Mouse (Mus musculus) thymus, postnatal 25 days (tissue): ENCODE data around the gene Tmem184b.

ENCODE experiments used
- DNase-seq: peaks from one replicate; pipeline ENCODE4 v3.0.0; 2022

The Tmem184b gene

GRCm38 (mm10) chr15:79402836-79403762 is at the start of gene Tmem184b:
TSS of gene Tmem184b (minus strand) at chr15:79403569.
- peak; percentile 91 for DNase-seq

- no peak for DNase-seq
Observed at GRCm38 (mm10) chr15:79448041-79448440, 44.7 kb upstream of the Tmem184b start.

GRCm38 (mm10) chr15:79445786-79446654 is 42.7 kb upstream of the Tmem184b start:
- DNase-seq, result no peak

- no peak for DNase-seq
Observed at GRCm38 (mm10) chr15:79443856-79444410, 40.6 kb upstream of the Tmem184b start.

- DNase-seq, result no peak
Observed at GRCm38 (mm10) chr15:79442961-79443518, 39.7 kb upstream of the Tmem184b start.

- DNase-seq, result no peak
Observed at GRCm38 (mm10) chr15:79442257-79442611, 38.9 kb upstream of the Tmem184b start.

- peak; percentile 84 for DNase-seq
Observed at GRCm38 (mm10) chr15:79441331-79442256, 38.2 kb upstream of the Tmem184b start.

- no peak for DNase-seq
Observed at GRCm38 (mm10) chr15:79440651-79441330, 37.4 kb upstream of the Tmem184b start.

GRCm38 (mm10) chr15:79440223-79440622 is 36.9 kb upstream of the Tmem184b start:
- DNase-seq, result peak; percentile 19

- no peak for DNase-seq
Observed at GRCm38 (mm10) chr15:79439386-79439785, 36.0 kb upstream of the Tmem184b start.

GRCm38 (mm10) chr15:79438816-79439215 is 35.4 kb upstream of the Tmem184b start:
- no peak for DNase-seq

GRCm38 (mm10) chr15:79438209-79438810 is 34.9 kb upstream of the Tmem184b start:
- no peak for DNase-seq

- no peak for DNase-seq
Observed at GRCm38 (mm10) chr15:79437541-79438208, 34.3 kb upstream of the Tmem184b start.

GRCm38 (mm10) chr15:79436481-79436921 is 33.1 kb upstream of the Tmem184b start:
- DNase-seq, result no peak

- no peak for DNase-seq
Observed at GRCm38 (mm10) chr15:79435191-79435671, 31.9 kb upstream of the Tmem184b start.

GRCm38 (mm10) chr15:79432892-79433291 is 29.5 kb upstream of the Tmem184b start:
- peak; percentile 17 for DNase-seq

GRCm38 (mm10) chr15:79432328-79432727 is 29.0 kb upstream of the Tmem184b start:
- no peak for DNase-seq

- no peak for DNase-seq
Observed at GRCm38 (mm10) chr15:79431925-79432324, 28.6 kb upstream of the Tmem184b start.

- DNase-seq, result no peak
Observed at GRCm38 (mm10) chr15:79430461-79431000, 27.2 kb upstream of the Tmem184b start.

- no peak for DNase-seq
Observed at GRCm38 (mm10) chr15:79429994-79430393, 26.6 kb upstream of the Tmem184b start.
